Mouse (Mus musculus) heart, adult 9 months (tissue): ENCODE measurements around the gene Calcrl.

Source experiments
- DNase-seq, 2 experiments: peaks; one replicate each; pipeline ENCODE4 v3.0.0; 2022; ENCODE audit warnings: low spot score in 2 of 2

Calcrl gene

DNA sequence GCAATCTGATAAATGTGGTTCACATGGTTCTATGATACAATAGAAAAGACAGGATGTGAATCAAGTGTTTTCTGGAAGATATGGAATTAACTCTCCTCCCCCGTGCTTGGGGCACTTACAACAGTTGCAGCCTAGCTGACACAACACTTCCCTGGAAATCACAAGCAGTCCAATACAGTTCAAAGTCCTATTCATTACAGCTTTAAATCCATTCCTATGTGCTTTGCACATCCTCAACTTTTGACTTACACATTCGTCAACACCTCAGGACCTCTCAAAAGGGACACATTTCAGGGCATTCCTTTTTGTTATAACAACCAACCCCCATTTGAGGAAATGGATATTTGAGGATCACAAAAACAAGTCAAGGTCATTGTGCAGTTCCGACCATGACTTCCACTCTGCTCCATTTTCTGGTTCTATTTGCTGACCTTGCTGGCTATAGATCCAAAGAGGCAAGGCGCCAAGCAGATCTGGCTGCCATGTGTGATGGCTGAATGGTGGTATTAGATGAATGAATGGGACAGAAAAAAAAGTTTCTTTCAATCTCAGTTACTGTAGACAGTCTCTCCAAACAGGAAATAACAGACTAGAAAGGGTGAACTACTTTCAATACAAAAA, 108.9 kb downstream of the Calcrl start:
- no peak for DNase-seq

DNA sequence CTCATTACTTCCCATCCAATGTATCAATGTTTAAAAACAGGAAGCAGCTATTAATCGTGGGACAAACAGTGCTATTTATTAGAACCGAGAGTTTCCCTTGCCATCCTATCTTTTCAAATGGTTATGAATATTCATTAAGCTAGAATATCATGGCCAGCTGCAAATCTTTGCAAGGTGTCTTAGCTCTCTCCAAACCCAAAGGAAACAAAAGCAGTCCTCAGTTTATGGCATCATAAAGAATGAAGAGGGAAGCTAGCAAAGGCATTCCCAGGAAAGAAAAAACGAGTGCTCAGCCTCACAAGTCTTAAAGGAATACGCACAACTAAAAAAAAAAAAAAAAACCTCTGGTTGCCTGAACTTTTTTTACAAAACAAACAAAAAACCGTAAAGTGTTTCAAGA, 128.7 kb downstream of the Calcrl start:
- no peak for DNase-seq

DNA sequence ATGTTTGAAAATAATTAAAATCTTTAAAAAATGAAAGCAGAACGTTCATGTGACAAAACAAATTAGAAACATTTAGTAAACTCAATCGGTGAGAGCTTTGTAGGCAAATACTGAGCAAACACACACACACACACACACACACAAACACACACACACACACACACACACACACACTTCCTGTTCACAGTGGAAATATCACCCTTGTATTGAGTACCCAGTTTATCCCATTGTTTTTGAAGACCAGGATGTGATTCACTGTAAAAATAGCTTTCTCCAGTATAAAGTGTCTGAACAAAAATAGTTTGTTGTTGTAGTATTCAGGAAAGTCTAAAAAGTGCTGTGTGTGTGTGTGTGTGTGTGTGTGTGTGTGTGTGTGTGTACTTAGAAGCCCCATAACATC, 130.1 kb downstream of the Calcrl start:
- DNase-seq, result peak; percentile 61 to 68

DNA sequence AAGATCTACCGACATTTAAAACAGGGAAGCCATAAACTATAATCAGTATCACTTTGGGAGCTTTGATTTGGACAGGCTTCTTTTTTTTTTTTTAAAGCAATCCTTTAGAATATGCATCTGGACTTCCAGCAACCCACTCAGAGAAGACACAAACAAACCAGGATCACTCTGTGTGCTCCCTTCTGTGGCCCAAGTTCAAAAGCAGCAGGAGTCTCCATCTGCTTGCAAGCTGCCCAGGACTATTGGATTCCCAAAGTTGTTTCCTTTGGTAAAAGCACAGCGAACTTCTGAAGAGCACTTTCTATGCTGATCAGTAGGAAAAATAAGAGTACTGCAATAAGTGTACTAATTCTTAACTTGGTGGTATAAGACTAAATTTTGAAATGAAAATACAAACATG, 130.6 kb downstream of the Calcrl start:
- DNase-seq, result peak in 1 of 2 experiments; percentile 17

DNA sequence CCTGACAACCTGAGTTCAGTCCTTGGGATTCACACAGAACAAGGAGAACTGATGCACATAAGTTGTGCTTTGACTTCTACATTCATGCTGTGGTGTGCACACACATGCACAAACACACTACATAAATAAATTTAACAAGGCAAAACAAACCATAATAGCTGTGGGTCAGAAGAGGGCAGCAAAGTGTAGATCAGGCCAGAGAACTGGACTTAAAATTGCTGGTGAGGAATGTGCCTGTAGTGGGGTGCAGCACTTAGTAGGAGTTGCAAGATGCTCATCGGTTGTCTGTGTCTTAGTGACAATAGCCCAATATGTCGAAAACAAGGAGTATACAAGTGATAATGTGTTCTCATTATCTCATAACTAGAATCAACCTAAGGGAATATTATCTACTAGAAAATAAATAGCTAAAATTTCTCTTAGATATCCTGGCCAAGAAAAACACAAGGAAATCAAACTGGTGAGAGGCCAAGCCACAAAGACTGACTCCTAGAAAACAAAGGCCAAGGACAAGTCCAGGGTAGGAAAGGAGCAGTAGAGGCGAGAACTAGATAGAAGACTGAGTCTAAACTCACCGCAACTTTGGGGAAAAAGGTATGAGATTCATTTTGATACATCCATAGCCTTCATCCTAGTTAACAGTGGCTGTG, 132.7 kb downstream of the Calcrl start:
- DNase-seq, result peak; percentile 40 to 43

- DNase-seq, result no peak
Observed at GRCm38 (mm10) chr2:84288940-84289557, 136.2 kb downstream of the Calcrl start.
